Comparison of ENCODE assay signal across 8 mouse cellular contexts in the genomic region with DNA sequence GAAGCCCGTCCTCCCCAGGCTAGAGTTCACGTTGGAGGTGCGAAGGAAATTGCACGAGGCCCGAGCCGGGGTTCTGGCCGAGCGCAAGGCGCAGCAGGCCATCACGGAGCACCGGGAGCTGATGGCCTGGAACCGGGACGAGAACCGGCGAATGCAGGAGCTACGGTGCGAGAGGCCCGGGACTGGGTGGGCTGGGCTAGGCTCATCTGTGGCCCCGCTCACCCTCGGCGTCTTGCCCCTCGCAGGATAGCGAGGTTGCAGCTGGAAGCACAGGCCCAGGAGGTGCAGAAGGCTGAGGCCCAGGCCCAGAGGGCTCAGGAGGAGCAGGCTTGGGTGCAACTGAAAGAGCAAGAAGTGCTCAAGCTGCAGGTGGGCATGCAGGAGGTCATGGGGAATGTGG. TPM values are rescaled to one million over a fixed set of nuclear protein-coding genes. Genes with fewer than 3 reads are reported as not detected.
DNase-seq lines count a peak whose midpoint lies in the region; ATAC-seq and TF ChIP-seq lines count a peak whose summit lies in the region.

No protein-coding gene starts in this region.

- H3K4me3 ChIP-seq in ES-Bruce4 (ENCODE audit: low read depth, low read length) (peak overlapping the region; percentile 93), myocyte (peak overlapping the region; percentile 81)
- peak overlapping the region; percentile 73 for H3K4me3 ChIP-seq in embryonic facial prominence, embryonic 10.5 days
- H3K4me3 ChIP-seq in intestine, embryonic 15.5 days (replicated peaks), result peak overlapping the region; percentile 93

- no peak for TF ChIP-seq POLR2A in ES-Bruce4 (IDR thresholded peaks at IDR 0.05; ENCODE audit: insufficient read depth, low read length)
- TF ChIP-seq POLR2A in myocyte (IDR thresholded peaks at IDR 0.05; ENCODE audit: insufficient read length, low read depth), result no peak

- H3K4me2 ChIP-seq in intestine, embryonic 15.5 days (replicated peaks), result peak overlapping the region; percentile 81
- H3K4me2 ChIP-seq in myocyte (ENCODE audit: low read depth), result peak overlapping the region; percentile 84

- under 1% methylated on average over 23 of the region's 23 CpGs for WGBS in embryonic facial prominence, embryonic 10.5 days
- WGBS in intestine, embryonic 15.5 days, result 0% methylated on average over 19 of the region's 23 CpGs

- TF ChIP-seq EP300 in ES-Bruce4 (IDR thresholded peaks at IDR 0.05; ENCODE audit: insufficient read depth, low read depth, low read length), result no peak

- H3K27ac ChIP-seq in ES-Bruce4 (ENCODE audit: insufficient read depth, low read length), result no peak overlapping the region
- peak overlapping the region; percentile 84 for H3K27ac ChIP-seq in embryonic facial prominence, embryonic 10.5 days (replicated peaks)
- 0 out of 2 replicates have a peak overlapping the region, but pooled peaks have one; percentile 40 for H3K27ac ChIP-seq in intestine, embryonic 15.5 days

- ATAC-seq in intestine, embryonic 15.5 days, result no peak

- peaks cover 13% of the 10 kb centered on the region for H3K79me2 ChIP-seq in myocyte (ENCODE audit: control insufficient read depth, insufficient read depth)

- peaks cover 5% of the 10 kb centered on the region for H3K36me3 ChIP-seq in ES-Bruce4 (ENCODE audit: control insufficient read depth, insufficient read depth, low read length, poor library complexity, severe bottlenecking)
- peaks cover 25% of the 10 kb centered on the region for H3K36me3 ChIP-seq in embryonic facial prominence, embryonic 10.5 days (replicated peaks)
- H3K36me3 ChIP-seq in intestine, embryonic 15.5 days, result peaks cover 6% of the 10 kb centered on the region
- peaks cover 6% of the 10 kb centered on the region for H3K36me3 ChIP-seq in myocyte (ENCODE audit: control insufficient read depth, insufficient read depth)

- H3K27me3 ChIP-seq in ES-Bruce4 (ENCODE audit: control insufficient read depth, insufficient read depth, low read length, poor library complexity, severe bottlenecking) (no peaks in the 10 kb centered on the region), myocyte (ENCODE audit: control insufficient read depth, insufficient read depth, insufficient read length) (no peaks in the 10 kb centered on the region)
- no peaks in the 10 kb centered on the region for H3K27me3 ChIP-seq in embryonic facial prominence, embryonic 10.5 days (replicated peaks; ENCODE audit: low read depth, poor library complexity, severe bottlenecking)
- H3K27me3 ChIP-seq in intestine, embryonic 15.5 days (replicated peaks), result no peaks in the 10 kb centered on the region

- no peaks in the 10 kb centered on the region for H3K4me1 ChIP-seq in ES-Bruce4 (ENCODE audit: control insufficient read depth, insufficient read depth, low read length)
- H3K4me1 ChIP-seq in embryonic facial prominence, embryonic 10.5 days, result peaks cover 24% of the 10 kb centered on the region
- peaks cover 16% of the 10 kb centered on the region for H3K4me1 ChIP-seq in intestine, embryonic 15.5 days (replicated peaks)

- peak overlapping the region; percentile 82 for H3K9ac ChIP-seq in ES-Bruce4 (ENCODE audit: low read depth, poor library complexity, severe bottlenecking)
- H3K9ac ChIP-seq in intestine, embryonic 15.5 days, result peak overlapping the region; percentile 88

- H3K9me3 ChIP-seq in ES-Bruce4 (replicated peaks; ENCODE audit: control insufficient read depth, insufficient read depth, low read length, poor library complexity, severe bottlenecking), result no peaks in the 10 kb centered on the region
- H3K9me3 ChIP-seq in embryonic facial prominence, embryonic 10.5 days, result no peaks in the 10 kb centered on the region
- H3K9me3 ChIP-seq in intestine, embryonic 15.5 days, result no peaks in the 10 kb centered on the region

- no peak for TF ChIP-seq CTCF in ES-Bruce4 (IDR thresholded peaks at IDR 0.05; ENCODE audit: low read depth, low read length)

- DNase-seq in kidney, postnatal 10 days, result peak; percentile 50
- DNase-seq in kidney, postnatal 4 days, result no peak
- no peak for DNase-seq in embryonic facial prominence, embryonic 10.5 days (ENCODE audit: low spot score)
- no peak for DNase-seq in layer of hippocampus, postnatal 10 days (ENCODE audit: low spot score in 2 of 2)
- no peak for DNase-seq in adrenal gland, adult 2 months

- H3ac ChIP-seq in myocyte (ENCODE audit: control insufficient read depth, insufficient read length), result peak overlapping the region; percentile 82

TF ChIP-seq in myocyte, 11 proteins besides CTCF, POLR2A, EP300 and RAD21:
- TF ChIP-seq TCF3 (IDR thresholded peaks at IDR 0.05; ENCODE audit: insufficient read length, low read depth), result no peak
- no peak for TF ChIP-seq REST (IDR thresholded peaks at IDR 0.05; ENCODE audit: insufficient read depth, insufficient read length)
- no peak for TF ChIP-seq MYOD1 (IDR thresholded peaks at IDR 0.05; ENCODE audit: control insufficient read depth in 1 of 3, insufficient read length in 2 of 3, low read depth in 2 of 3)
- TF ChIP-seq E2F4 (IDR thresholded peaks at IDR 0.05; ENCODE audit: insufficient read depth), result no peak
- TF ChIP-seq SRF (IDR thresholded peaks at IDR 0.05; ENCODE audit: control insufficient read depth, insufficient read length, low read depth), result no peak
- no peak for TF ChIP-seq MAX (IDR thresholded peaks at IDR 0.05; ENCODE audit: low read depth)
- no peak for TF ChIP-seq MYOG (IDR thresholded peaks at IDR 0.05; ENCODE audit: control insufficient read depth in 1 of 3, insufficient read depth in 1 of 3, insufficient read length in 2 of 3, low read depth in 2 of 3)
- TF ChIP-seq USF1 (IDR thresholded peaks at IDR 0.05; ENCODE audit: low read depth), result no peak
- TF ChIP-seq TCF12 (IDR thresholded peaks at IDR 0.05; ENCODE audit: insufficient read depth, poor library complexity, severe bottlenecking), result no peak
- no peak for TF ChIP-seq POLR2AphosphoS2 (IDR thresholded peaks at IDR 0.05; ENCODE audit: insufficient read length, low read depth)
- no peak for TF ChIP-seq CEBPB (IDR thresholded peaks at IDR 0.05; ENCODE audit: insufficient read depth, poor library complexity, severe bottlenecking)

RNA-seq across cellular contexts. Expression of gene Mrps26, which starts 0.5 kb away (rescaled TPM):
- polyA plus RNA-seq in ES-Bruce4 (2011; ENCODE audit: insufficient read depth, insufficient read length, low read depth, missing spikeins) (13.3 and 17.0 TPM in 2 replicates), myocyte (2012; fragmentation: generic; extraction: Trizol) (86.9 TPM)
- 83.7 and 86.4 TPM in 2 replicates for polyA plus RNA-seq in embryonic facial prominence, embryonic 10.5 days (2016; fragmentation: Nextera tagmentation; extraction: Ambion mirVana)
- polyA plus RNA-seq in intestine, embryonic 15.5 days (2015; fragmentation: Nextera tagmentation; extraction: Ambion mirVana), result 84.4 and 94.1 TPM in 2 replicates
- total RNA-seq in layer of hippocampus, postnatal 10 days (2021), result 10 to 100 TPM; 73.6 to 81.5 TPM
- 10 to 100 TPM; 51.8 to 67.1 TPM for total RNA-seq in adrenal gland, adult 2 months (2021)
- polyA plus RNA-seq in adrenal gland, adult 2 months (2012; rRNA removed), result 148 and 163 TPM in 2 replicates

RNA-seq across cellular contexts. Expression of gene Oxt, which starts 11.9 kb away (rescaled TPM):
- polyA plus RNA-seq in ES-Bruce4 (2011; ENCODE audit: insufficient read depth, insufficient read length, low read depth, missing spikeins) (not detected in 2 replicates), myocyte (2012; fragmentation: generic; extraction: Trizol) (not detected)
- polyA plus RNA-seq in embryonic facial prominence, embryonic 10.5 days (2016; fragmentation: Nextera tagmentation; extraction: Ambion mirVana), result not detected in 2 replicates
- not detected in 2 replicates for polyA plus RNA-seq in intestine, embryonic 15.5 days (2015; fragmentation: Nextera tagmentation; extraction: Ambion mirVana)
- total RNA-seq in layer of hippocampus, postnatal 10 days (2021), result not detected
- total RNA-seq in adrenal gland, adult 2 months (2021), result not detected
- not detected in 2 replicates for polyA plus RNA-seq in adrenal gland, adult 2 months (2012; rRNA removed)

RNA-seq across cellular contexts. Expression of gene Avp, which starts 18.3 kb away (rescaled TPM):
- polyA plus RNA-seq in ES-Bruce4 (2011; ENCODE audit: insufficient read depth, insufficient read length, low read depth, missing spikeins) (not detected in 2 replicates), myocyte (2012; fragmentation: generic; extraction: Trizol) (not detected)
- not detected in 2 replicates for polyA plus RNA-seq in embryonic facial prominence, embryonic 10.5 days (2016; fragmentation: Nextera tagmentation; extraction: Ambion mirVana)
- polyA plus RNA-seq in intestine, embryonic 15.5 days (2015; fragmentation: Nextera tagmentation; extraction: Ambion mirVana), result not detected in 2 replicates
- total RNA-seq in layer of hippocampus, postnatal 10 days (2021), result not detected
- total RNA-seq in adrenal gland, adult 2 months (2021), result not detected
- not detected in 2 replicates for polyA plus RNA-seq in adrenal gland, adult 2 months (2012; rRNA removed)
